20 mouse cellular contexts compared by ENCODE assay signal in the genomic region with DNA sequence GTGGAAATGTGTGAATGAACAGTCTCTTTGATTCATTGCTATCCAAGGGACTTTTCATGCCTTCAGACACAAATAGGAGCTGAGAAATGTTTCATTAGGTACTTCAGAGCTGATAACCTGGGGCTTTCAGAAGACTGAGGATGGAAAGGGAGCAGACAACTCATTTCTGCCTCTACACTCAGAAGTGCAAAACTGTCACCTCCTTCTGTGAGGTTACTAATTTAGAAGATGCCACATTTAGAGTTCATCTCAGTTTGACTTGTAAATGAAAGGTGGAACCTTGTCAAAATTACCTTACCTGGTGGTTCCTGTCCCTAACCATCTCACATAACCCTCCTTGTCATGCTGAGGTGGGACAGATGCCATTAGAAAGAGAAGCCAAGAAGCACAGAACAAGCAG.
DNase-seq lines count a peak whose midpoint lies in the region; ATAC-seq and TF ChIP-seq lines count a peak whose summit lies in the region.
"Had no signal": no experiment of that assay in that cellular context is flagged by ENCODE, and none has a peak within 500 bp of the region (broad histone marks: within the 10 kb centered on the region; RNA-seq: fewer than 3 reads in every experiment).

No protein-coding gene starts in this region.

- H3K4me2 ChIP-seq in hindbrain, embryonic 13.5 days: no peak overlapping the region
- H3K4me2 ChIP-seq in hindbrain, embryonic 11.5 days (replicated peaks; ENCODE audit: low read depth, low read length): no peak overlapping the region
- H3K4me2 ChIP-seq in midbrain, embryonic 13.5 days (replicated peaks): no peak overlapping the region
- H3K4me2 ChIP-seq in midbrain, embryonic 11.5 days: no peak overlapping the region
- H3K4me2 ChIP-seq in hindbrain, postnatal 0 days (ENCODE audit: low read depth, low read length): no peak overlapping the region
- no peak overlapping the region for H3K4me2 ChIP-seq in heart, embryonic 11.5 days
- H3K4me2 ChIP-seq: embryonic facial prominence, embryonic 13.5 days; heart, embryonic 12.5 days had no signal

- no peaks in the 10 kb centered on the region for H3K27me3 ChIP-seq in hindbrain, embryonic 13.5 days
- no peaks in the 10 kb centered on the region for H3K27me3 ChIP-seq in hindbrain, embryonic 11.5 days (ENCODE audit: control insufficient read depth, insufficient read depth, low read length)
- no peaks in the 10 kb centered on the region for H3K27me3 ChIP-seq in midbrain, embryonic 13.5 days
- H3K27me3 ChIP-seq in midbrain, embryonic 11.5 days (ENCODE audit: control insufficient read depth, insufficient read depth, low read length): no peaks in the 10 kb centered on the region
- H3K27me3 ChIP-seq in hindbrain, postnatal 0 days (ENCODE audit: insufficient read depth, low read length): no peaks in the 10 kb centered on the region
- no peaks in the 10 kb centered on the region for H3K27me3 ChIP-seq in heart, embryonic 11.5 days (ENCODE audit: control insufficient read depth, insufficient read depth, low read length)
- H3K27me3 ChIP-seq: embryonic facial prominence, embryonic 13.5 days; heart, embryonic 12.5 days had no signal

- H3K4me3 ChIP-seq in hindbrain, embryonic 13.5 days: no peak overlapping the region
- no peak overlapping the region for H3K4me3 ChIP-seq in hindbrain, embryonic 11.5 days (ENCODE audit: low read depth, low read length)
- H3K4me3 ChIP-seq in midbrain, embryonic 13.5 days (replicated peaks): no peak overlapping the region
- H3K4me3 ChIP-seq in midbrain, embryonic 11.5 days (ENCODE audit: low read depth, low read length): no peak overlapping the region
- no peak overlapping the region for H3K4me3 ChIP-seq in hindbrain, postnatal 0 days (ENCODE audit: low read length)
- no peak overlapping the region for H3K4me3 ChIP-seq in heart, embryonic 11.5 days (ENCODE audit: low read depth, low read length)
- H3K4me3 ChIP-seq: embryonic facial prominence, embryonic 13.5 days; heart, embryonic 12.5 days; left cerebral cortex, adult 2 months; limb, embryonic 10.5 days had no signal

- DNase-seq in hindbrain, embryonic 11.5 days (ENCODE audit: low spot score): no peak
- DNase-seq in midbrain, embryonic 11.5 days (ENCODE audit: low spot score, missing footprints): no peak
- no peak for DNase-seq in hindbrain, postnatal 0 days (ENCODE audit: low spot score)
- DNase-seq in right cerebral cortex, postnatal 4 days: no peak
- DNase-seq: adrenal gland, adult 2 months; cerebellum, adult 8-10 months; heart, postnatal 14 days; kidney, postnatal 14 days; liver, postnatal 0 days; lung, postnatal 10 days; right cerebral cortex, postnatal 25 days had no signal

- peaks cover 20% of the 10 kb centered on the region for H3K4me1 ChIP-seq in hindbrain, embryonic 13.5 days (replicated peaks)
- H3K4me1 ChIP-seq in hindbrain, embryonic 11.5 days (replicated peaks; ENCODE audit: control insufficient read depth, insufficient read depth, low read length): no peaks in the 10 kb centered on the region
- H3K4me1 ChIP-seq in midbrain, embryonic 13.5 days (replicated peaks): peaks cover 20% of the 10 kb centered on the region
- H3K4me1 ChIP-seq in midbrain, embryonic 11.5 days (ENCODE audit: control insufficient read depth, insufficient read depth, low read length): peaks cover 8% of the 10 kb centered on the region; the same call in 1 of the 2 replicates
- H3K4me1 ChIP-seq in hindbrain, postnatal 0 days (ENCODE audit: insufficient read depth, low read length): peaks cover 10% of the 10 kb centered on the region
- H3K4me1 ChIP-seq in heart, embryonic 11.5 days (ENCODE audit: control insufficient read depth, insufficient read depth, low read length): no peaks in the 10 kb centered on the region

- no peak for TF ChIP-seq CTCF in hindbrain, postnatal 0 days (IDR thresholded peaks at IDR 0.05; ENCODE audit: low read depth)

- no peaks in the 10 kb centered on the region for H3K9me3 ChIP-seq in hindbrain, embryonic 13.5 days
- H3K9me3 ChIP-seq in hindbrain, embryonic 11.5 days (ENCODE audit: control insufficient read depth, low read length): no peaks in the 10 kb centered on the region
- no peaks in the 10 kb centered on the region for H3K9me3 ChIP-seq in midbrain, embryonic 13.5 days
- H3K9me3 ChIP-seq in midbrain, embryonic 11.5 days (ENCODE audit: control insufficient read depth, low read length): no peaks in the 10 kb centered on the region
- no peaks in the 10 kb centered on the region for H3K9me3 ChIP-seq in hindbrain, postnatal 0 days (ENCODE audit: low read length)
- no peaks in the 10 kb centered on the region for H3K9me3 ChIP-seq in heart, embryonic 11.5 days (replicated peaks; ENCODE audit: control insufficient read depth, low read length)
- H3K9me3 ChIP-seq: embryonic facial prominence, embryonic 13.5 days; heart, embryonic 12.5 days; limb, embryonic 10.5 days had no signal

- ATAC-seq in hindbrain, embryonic 13.5 days (ENCODE audit: low FRiP score): no peak
- ATAC-seq in hindbrain, embryonic 11.5 days (ENCODE audit: low FRiP score): no peak
- ATAC-seq in midbrain, embryonic 13.5 days: no peak
- ATAC-seq in midbrain, embryonic 11.5 days (ENCODE audit: low FRiP score): no peak
- ATAC-seq in hindbrain, postnatal 0 days: no peak
- ATAC-seq in heart, embryonic 11.5 days (replicated peaks; ENCODE audit: insufficient number of reproducible peaks, low FRiP score, low TSS enrichment): no peak
- ATAC-seq: inflammation-experienced regulatory T-cells, adult 6 months; liver, postnatal 0 days had no signal

- no peak overlapping the region for H3K9ac ChIP-seq in hindbrain, embryonic 13.5 days
- no peak overlapping the region for H3K9ac ChIP-seq in hindbrain, embryonic 11.5 days (ENCODE audit: low read depth, low read length)
- no peak overlapping the region for H3K9ac ChIP-seq in midbrain, embryonic 13.5 days (replicated peaks)
- no peak overlapping the region for H3K9ac ChIP-seq in midbrain, embryonic 11.5 days (ENCODE audit: low read length)
- no peak overlapping the region for H3K9ac ChIP-seq in hindbrain, postnatal 0 days (replicated peaks; ENCODE audit: low read length)
- no peak overlapping the region for H3K9ac ChIP-seq in heart, embryonic 11.5 days (ENCODE audit: low read depth, low read length)
- H3K9ac ChIP-seq: embryonic facial prominence, embryonic 13.5 days; heart, embryonic 12.5 days; liver, postnatal 0 days had no signal

- H3K27ac ChIP-seq in hindbrain, embryonic 13.5 days: peak overlapping the region; percentile 40
- H3K27ac ChIP-seq in hindbrain, embryonic 11.5 days (ENCODE audit: low read depth, low read length): no peak overlapping the region
- H3K27ac ChIP-seq in midbrain, embryonic 13.5 days: peak overlapping the region; percentile 40
- H3K27ac ChIP-seq in midbrain, embryonic 11.5 days (ENCODE audit: low read depth, low read length): no peak overlapping the region
- H3K27ac ChIP-seq in hindbrain, postnatal 0 days: peak overlapping the region; percentile 77
- H3K27ac ChIP-seq in heart, embryonic 11.5 days (ENCODE audit: low read depth, low read length): no peak overlapping the region
- H3K27ac ChIP-seq: embryonic facial prominence, embryonic 13.5 days; left cerebral cortex, adult 2 months; limb, embryonic 10.5 days; stomach, postnatal 0 days had no signal

- no peaks in the 10 kb centered on the region for H3K36me3 ChIP-seq in hindbrain, embryonic 13.5 days
- H3K36me3 ChIP-seq in hindbrain, embryonic 11.5 days (ENCODE audit: control insufficient read depth, insufficient read depth, low read length): no peaks in the 10 kb centered on the region
- H3K36me3 ChIP-seq in midbrain, embryonic 13.5 days: no peaks in the 10 kb centered on the region
- no peaks in the 10 kb centered on the region for H3K36me3 ChIP-seq in midbrain, embryonic 11.5 days (ENCODE audit: control insufficient read depth, insufficient read depth, low read length)
- no peaks in the 10 kb centered on the region for H3K36me3 ChIP-seq in hindbrain, postnatal 0 days (ENCODE audit: insufficient read depth, low read length)
- H3K36me3 ChIP-seq in heart, embryonic 11.5 days (ENCODE audit: control insufficient read depth, insufficient read depth, low read length): no peaks in the 10 kb centered on the region
- H3K36me3 ChIP-seq: embryonic facial prominence, embryonic 13.5 days; heart, embryonic 12.5 days; limb, embryonic 10.5 days had no signal

Comparison
In these comparisons a context has a peak if more than half of its experiments do, and no peak if none do; other contexts are left out.
1. H3K27ac ChIP-seq: peak in hindbrain, embryonic 13.5 days (single experiment), midbrain, embryonic 13.5 days (single experiment) and hindbrain, postnatal 0 days (single experiment); none in hindbrain, embryonic 11.5 days (single experiment), midbrain, embryonic 11.5 days (single experiment) and heart, embryonic 11.5 days (single experiment).